In the genomic region with DNA sequence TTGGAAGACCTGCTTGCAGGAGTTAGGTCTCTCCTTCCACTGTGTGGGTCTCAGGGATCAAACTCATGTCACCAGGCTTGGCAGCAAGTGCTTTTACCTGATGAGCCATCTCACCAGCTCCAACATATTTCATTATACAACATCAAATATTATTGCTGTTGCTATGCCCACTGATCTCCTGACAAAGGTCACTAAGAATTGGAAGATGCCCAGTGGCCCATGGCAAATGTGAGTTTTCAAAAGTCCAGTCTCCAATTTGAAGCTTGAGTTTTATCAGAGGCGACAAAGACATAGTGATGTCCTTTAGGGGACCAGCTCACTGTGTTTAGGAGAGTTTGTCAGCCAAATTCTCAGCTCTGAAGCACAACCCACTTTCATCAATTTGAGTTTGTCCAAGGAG, we compare ENCODE assay signal across 27 mouse cellular contexts. TPM values are rescaled to one million over a fixed set of nuclear protein-coding genes. Genes with fewer than 3 reads are reported as not detected.
DNase-seq lines count a peak whose midpoint lies in the region; ATAC-seq lines count a peak whose summit lies in the region.
"Had no signal": no experiment of that assay in that cellular context is flagged by ENCODE, and none has a peak within 500 bp of the region (broad histone marks: within the 10 kb centered on the region; RNA-seq: fewer than 3 reads in every experiment).

No protein-coding gene starts in this region.

- no peaks in the 10 kb centered on the region for H3K36me3 ChIP-seq in heart, embryonic 10.5 days
- H3K36me3 ChIP-seq in heart, embryonic 11.5 days (ENCODE audit: control insufficient read depth, insufficient read depth, low read length), result no peaks in the 10 kb centered on the region
- H3K36me3 ChIP-seq: embryonic facial prominence, embryonic 13.5 days; embryonic facial prominence, embryonic 15.5 days; forebrain, embryonic 10.5 days; forebrain, embryonic 12.5 days; G1E had no signal

- H3K27me3 ChIP-seq in heart, embryonic 10.5 days (ENCODE audit: insufficient read depth, poor library complexity, severe bottlenecking), result no peaks in the 10 kb centered on the region
- no peaks in the 10 kb centered on the region for H3K27me3 ChIP-seq in heart, embryonic 11.5 days (ENCODE audit: control insufficient read depth, insufficient read depth, low read length)
- H3K27me3 ChIP-seq: embryonic facial prominence, embryonic 13.5 days; embryonic facial prominence, embryonic 15.5 days had no signal

- H3K4me1 ChIP-seq in heart, embryonic 10.5 days, result no peaks in the 10 kb centered on the region
- H3K4me1 ChIP-seq in heart, embryonic 11.5 days (ENCODE audit: control insufficient read depth, insufficient read depth, low read length), result no peaks in the 10 kb centered on the region
- H3K4me1 ChIP-seq: embryonic facial prominence, embryonic 13.5 days; embryonic facial prominence, embryonic 15.5 days; forebrain, embryonic 10.5 days; forebrain, embryonic 12.5 days had no signal

- WGBS in heart, embryonic 10.5 days, result 83% methylated on average over 1 of the region's 1 CpGs
- WGBS in heart, embryonic 11.5 days (ENCODE audit: insufficient replicate concordance), result 80% methylated on average over 1 of the region's 1 CpGs

- H3K27ac ChIP-seq in heart, embryonic 10.5 days, result no peak overlapping the region
- H3K27ac ChIP-seq in heart, embryonic 11.5 days (ENCODE audit: low read depth, low read length), result no peak overlapping the region
- H3K27ac ChIP-seq: embryonic facial prominence, embryonic 13.5 days; embryonic facial prominence, embryonic 15.5 days; forebrain, embryonic 10.5 days; forebrain, embryonic 12.5 days had no signal

- no peak overlapping the region for H3K4me3 ChIP-seq in heart, embryonic 10.5 days
- H3K4me3 ChIP-seq in heart, embryonic 11.5 days (ENCODE audit: low read depth, low read length), result no peak overlapping the region
- H3K4me3 ChIP-seq: embryonic facial prominence, embryonic 13.5 days; embryonic facial prominence, embryonic 15.5 days; erythroblast, embryonic 14.5 days; forebrain, embryonic 10.5 days; forebrain, embryonic 12.5 days had no signal

- H3K9me3 ChIP-seq in heart, embryonic 10.5 days, result no peaks in the 10 kb centered on the region
- no peaks in the 10 kb centered on the region for H3K9me3 ChIP-seq in heart, embryonic 11.5 days (replicated peaks; ENCODE audit: control insufficient read depth, low read length)
- H3K9me3 ChIP-seq: embryonic facial prominence, embryonic 13.5 days; embryonic facial prominence, embryonic 15.5 days; forebrain, embryonic 12.5 days; G1E had no signal

- ATAC-seq in heart, embryonic 11.5 days (replicated peaks; ENCODE audit: insufficient number of reproducible peaks, low FRiP score, low TSS enrichment), result no peak
- ATAC-seq: CD4-positive, CD25-positive, alpha-beta regulatory T cell, adult 4 months; forebrain, embryonic 14.5 days had no signal

- H3K9ac ChIP-seq in heart, embryonic 11.5 days (ENCODE audit: low read depth, low read length), result no peak overlapping the region
- H3K9ac ChIP-seq: embryonic facial prominence, embryonic 13.5 days; embryonic facial prominence, embryonic 15.5 days; forebrain, embryonic 12.5 days had no signal

- DNase-seq in heart, adult 11 months, result peak; percentile 75
- DNase-seq in heart, adult 18-20 months, result no peak
- DNase-seq in heart, embryonic 10.5 days (ENCODE audit: low spot score), result peak; percentile 0
- DNase-seq in kidney, adult 9 months, result peak; percentile 46
- no peak for DNase-seq in kidney, postnatal 25 days
- peak; percentile 17 for DNase-seq in testis, postnatal 10 days (ENCODE audit: low spot score)
- DNase-seq in testis, postnatal 14 days (ENCODE audit: low spot score), result no peak
- DNase-seq: adrenal gland, adult 2 months; adrenal gland, postnatal 10 days; adrenal gland, postnatal 25 days; B cell, adult 2 months; cerebellum, adult 11 months; cerebellum, adult 18-20 months; cerebellum, adult 8-10 months; cerebellum, adult 9-11 months; cerebellum, postnatal 14 days; cerebellum, postnatal 36 days; embryo, embryonic 11 days had no signal

- no peak overlapping the region for H3K4me2 ChIP-seq in heart, embryonic 11.5 days
- H3K4me2 ChIP-seq: embryonic facial prominence, embryonic 13.5 days; embryonic facial prominence, embryonic 15.5 days; forebrain, embryonic 12.5 days had no signal

RNA-seq across cellular contexts. Expression of a gene that starts 34.8 kb away (rescaled TPM):
- total RNA-seq in heart, adult 18-20 months (2021), result 10 to 100 TPM; 19.5 to 25.6 TPM
- polyA plus RNA-seq in heart, embryonic 10.5 days (2016; fragmentation: Nextera tagmentation; extraction: Ambion mirVana), result 40.8 and 43.8 TPM in 2 replicates
- polyA plus RNA-seq in heart, embryonic 11.5 days (2014; fragmentation: Nextera tagmentation; extraction: Ambion mirVana), result 43.7 and 45.3 TPM in 2 replicates

Comparison
In these comparisons a context has a peak if more than half of its experiments do, and no peak if none do; other contexts are left out.
1. DNase-seq: peak in heart, adult 11 months (single experiment), heart, embryonic 10.5 days (single experiment), kidney, adult 9 months (single experiment) and testis, postnatal 10 days (single experiment); none in heart, adult 18-20 months (0 of 2), kidney, postnatal 25 days (0 of 2) and testis, postnatal 14 days (single experiment).